Mouse (Mus musculus): Measurements from ENCODE around the gene Scaf4.
"Not testable (repeated sequence)": the region's sequence is repeated elsewhere in the genome, so short reads cannot be mapped to it uniquely, and the experiment has no call there.

Scaf4 gene

DNA sequence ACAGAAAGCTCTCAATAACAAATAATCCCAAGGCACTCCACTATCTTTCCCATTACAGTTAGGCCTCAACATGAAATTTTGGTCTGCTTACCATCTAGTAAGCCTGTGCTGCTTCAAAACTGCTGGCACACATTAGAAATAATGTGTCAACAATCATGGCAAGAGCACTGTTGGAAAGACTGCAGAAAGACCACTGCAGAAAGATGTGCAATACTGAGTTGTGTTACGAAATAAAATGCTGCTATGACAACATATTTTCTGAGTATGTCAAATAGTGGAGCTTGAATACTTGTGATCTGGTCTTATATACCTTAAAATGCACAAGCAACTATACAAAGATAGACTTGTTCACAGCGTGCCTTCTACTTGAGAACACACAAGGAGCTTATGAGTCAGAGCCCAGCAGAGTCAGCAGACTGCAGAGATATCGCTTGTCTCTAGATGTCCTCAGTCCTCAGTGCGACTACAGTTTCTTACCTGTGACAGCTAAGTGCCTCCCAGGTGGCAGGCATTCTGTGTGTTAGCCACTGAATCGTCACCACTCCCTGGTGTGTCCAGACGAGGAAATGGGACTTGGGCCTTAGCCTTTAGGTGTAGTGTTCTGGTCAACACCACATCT is 45.1 kb downstream of the Scaf4 start:
- DNase-seq (ENCODE audit: low spot score in 2 of 2) = no peak

- no peak for DNase-seq (ENCODE audit: low spot score in 2 of 2)
These were observed 49.1 kb downstream of the Scaf4 start for GRCm38 (mm10) chr16:90235188-90235587.

DNA sequence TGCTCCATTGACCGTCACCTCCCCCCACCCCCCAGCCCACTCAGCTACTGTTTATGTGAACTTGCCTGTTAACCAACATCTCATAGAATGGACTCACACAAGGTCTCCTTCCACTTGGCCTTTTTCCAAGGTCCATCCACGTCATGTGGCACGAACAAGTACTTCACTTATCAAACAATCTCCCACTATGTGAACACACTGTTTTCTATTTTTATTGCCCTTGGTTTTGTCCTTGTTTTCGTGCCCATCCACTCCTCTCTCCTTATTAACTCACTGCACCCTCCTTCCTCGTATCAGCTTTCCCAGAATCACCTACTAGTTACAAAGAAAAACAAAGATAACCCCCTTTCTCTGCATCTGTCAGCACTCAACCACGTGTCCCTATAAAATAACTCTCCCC is 49.7 kb downstream of the Scaf4 start:
- DNase-seq (ENCODE audit: low spot score in 2 of 2) = no peak

GRCm38 (mm10) chr16:90233702-90234101 is 50.6 kb downstream of the Scaf4 start:
- no peak for DNase-seq (ENCODE audit: low spot score in 2 of 2)

DNA sequence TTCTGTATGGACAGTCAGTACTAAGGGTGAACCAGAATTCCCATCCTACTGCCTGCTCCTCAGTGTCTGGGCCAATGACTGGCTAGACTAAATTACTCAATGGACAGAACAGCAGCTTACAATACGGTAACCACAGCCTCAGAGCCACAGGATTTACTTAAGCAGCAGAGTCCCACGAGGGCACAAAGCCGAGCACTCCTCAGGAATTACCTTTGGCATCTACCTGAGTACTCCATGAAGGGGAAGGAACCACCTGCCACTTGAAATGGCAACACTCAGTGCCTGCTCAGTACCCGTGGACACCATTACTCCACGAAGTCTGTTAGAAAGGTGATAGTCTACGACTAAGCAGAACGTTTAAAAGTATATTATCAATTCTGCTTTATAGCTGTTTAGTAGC is 53.0 kb downstream of the Scaf4 start:
- DNase-seq (ENCODE audit: low spot score in 2 of 2) = no peak

DNA sequence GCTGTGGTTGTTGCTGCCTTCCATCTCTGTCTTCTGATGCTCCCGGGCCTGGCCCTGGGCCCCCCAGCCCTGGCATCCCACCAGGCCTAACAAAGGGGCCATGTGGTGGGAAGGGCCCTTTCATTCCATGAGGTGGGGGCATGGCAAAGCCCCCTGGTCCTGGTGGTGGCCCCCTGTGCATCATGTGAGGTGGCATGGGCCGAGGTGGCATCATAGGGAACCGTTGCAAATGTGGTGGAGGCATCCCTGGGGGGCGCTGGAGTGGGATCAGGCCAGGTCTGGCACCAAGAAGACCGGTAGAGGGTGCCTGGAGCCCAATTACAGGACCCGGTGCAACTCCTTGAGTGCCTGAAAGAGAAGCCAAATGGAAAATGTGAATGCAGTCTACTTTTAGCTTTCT is 54.4 kb downstream of the Scaf4 start:
- DNase-seq (ENCODE audit: low spot score in 2 of 2) = no peak

DNA sequence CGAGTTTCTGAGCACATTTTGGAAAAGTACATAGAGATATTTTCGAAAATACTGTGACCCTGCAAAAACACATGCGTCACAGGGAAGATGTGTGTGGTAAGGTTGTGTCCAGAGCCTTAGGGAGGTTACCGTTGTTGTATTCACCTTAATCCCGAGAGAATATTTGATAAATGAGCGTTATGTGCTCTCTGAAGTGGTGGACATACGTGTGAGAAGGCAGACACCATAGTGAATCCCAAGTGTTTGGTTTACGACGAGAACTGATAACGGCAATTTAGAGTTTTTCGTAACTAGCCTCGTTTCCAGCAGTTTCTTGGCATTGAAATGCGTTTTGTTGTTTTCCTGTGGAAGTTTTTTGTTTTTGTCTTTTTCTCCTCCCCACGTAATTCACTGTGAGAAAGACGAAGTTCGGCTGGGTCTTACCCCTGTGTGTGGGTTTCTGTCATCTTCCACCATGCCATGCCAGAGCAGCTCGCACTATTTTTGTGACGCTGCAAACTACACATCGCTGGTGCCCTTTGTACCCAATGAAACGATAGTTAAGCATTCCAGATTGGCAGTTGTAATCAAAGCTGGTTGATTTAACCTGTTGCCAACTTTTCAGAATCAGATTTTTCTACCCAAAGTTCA is 62.7 kb downstream of the Scaf4 start:
- peak in 1 of 2 experiments; percentile 49 for DNase-seq (ENCODE audit: low spot score in 2 of 2)

- DNase-seq (ENCODE audit: low spot score in 2 of 2) = peak in 1 of 2 experiments; percentile 42
These were observed 63.3 kb downstream of the Scaf4 start for GRCm38 (mm10) chr16:90220892-90221431.

- peak; percentile 91 to 95 for DNase-seq (ENCODE audit: low spot score in 2 of 2)
These were observed 64.0 kb downstream of the Scaf4 start, which contains the start of gene Sod1 for GRCm38 (mm10) chr16:90220026-90220891. Gene Sod1 (plus strand): TSS chr16:90220754.

GRCm38 (mm10) chr16:90219445-90219844 is 64.9 kb downstream of the Scaf4 start:
- not testable (repeated sequence) for DNase-seq (ENCODE audit: low spot score in 2 of 2)

DNA sequence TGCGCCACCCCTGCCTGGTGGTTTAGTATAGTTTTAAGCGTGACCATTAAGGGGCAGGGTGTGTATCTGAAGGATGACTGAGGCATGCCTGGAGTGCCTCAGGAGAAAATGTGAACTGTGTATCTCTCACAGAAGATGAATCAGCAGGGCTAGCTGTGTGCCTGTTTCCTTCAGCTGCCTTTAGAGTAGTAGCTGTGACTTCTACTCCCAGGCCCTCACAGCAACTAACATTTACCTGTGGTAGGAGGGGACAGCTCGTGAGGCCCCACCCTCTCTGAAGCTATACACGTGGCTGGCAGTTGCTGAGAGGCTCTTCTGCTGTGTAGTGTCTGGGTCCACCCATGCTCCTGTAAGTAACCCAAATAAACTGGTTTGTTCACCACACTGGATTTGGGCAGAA is 66.4 kb downstream of the Scaf4 start:
- no peak for DNase-seq (ENCODE audit: low spot score in 2 of 2)

DNA sequence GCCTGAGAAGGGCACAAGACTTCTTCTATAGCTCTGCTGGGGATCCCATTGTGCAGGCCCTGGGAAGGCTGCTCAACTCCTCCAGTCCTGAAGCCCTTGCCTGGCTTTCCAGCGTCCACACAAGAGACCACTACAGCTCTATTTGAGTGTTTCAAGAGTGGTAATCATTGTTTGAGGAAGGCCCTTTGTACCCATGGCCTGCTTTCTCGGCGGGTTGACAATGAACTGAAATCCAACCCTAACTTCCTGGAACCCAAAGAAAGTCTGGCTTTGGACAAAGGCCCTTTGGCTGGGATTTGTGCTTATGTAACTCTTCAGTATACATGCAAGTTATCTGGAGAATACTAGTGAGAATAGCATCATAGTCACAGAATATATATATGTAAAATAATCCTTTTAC is 66.9 kb downstream of the Scaf4 start:
- DNase-seq (ENCODE audit: low spot score in 2 of 2) = no peak

DNA sequence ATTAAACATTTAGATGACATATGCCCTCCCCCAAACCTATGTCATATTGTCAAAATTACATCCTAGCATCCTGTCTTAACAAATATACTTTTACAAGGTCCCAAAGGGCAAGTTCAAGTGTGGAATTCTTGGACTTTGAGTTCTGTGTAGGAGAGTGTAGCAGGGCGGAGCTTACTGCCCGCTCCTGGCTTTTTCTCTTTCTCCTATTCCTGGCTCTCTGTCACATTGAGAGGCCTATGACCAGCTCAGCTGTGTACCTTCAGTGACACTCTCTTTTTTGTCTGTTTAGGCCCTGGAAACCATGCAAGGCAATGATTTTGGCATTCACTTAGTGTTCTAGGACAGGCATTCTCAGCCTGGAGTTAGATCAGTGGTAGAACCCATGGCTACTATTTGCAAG is 67.9 kb downstream of the Scaf4 start:
- no peak for DNase-seq (ENCODE audit: low spot score in 2 of 2)

GRCm38 (mm10) chr16:90215879-90216278 is 68.4 kb downstream of the Scaf4 start:
- DNase-seq (ENCODE audit: low spot score in 2 of 2) = not testable (repeated sequence)

GRCm38 (mm10) chr16:90214731-90215565 is 69.4 kb downstream of the Scaf4 start:
- no peak for DNase-seq (ENCODE audit: low spot score in 2 of 2)

GRCm38 (mm10) chr16:90213477-90214339 is 70.6 kb downstream of the Scaf4 start:
- DNase-seq (ENCODE audit: low spot score in 2 of 2) = no peak

GRCm38 (mm10) chr16:90211767-90212166 is 72.5 kb downstream of the Scaf4 start:
- no peak for DNase-seq (ENCODE audit: low spot score in 2 of 2)

DNA sequence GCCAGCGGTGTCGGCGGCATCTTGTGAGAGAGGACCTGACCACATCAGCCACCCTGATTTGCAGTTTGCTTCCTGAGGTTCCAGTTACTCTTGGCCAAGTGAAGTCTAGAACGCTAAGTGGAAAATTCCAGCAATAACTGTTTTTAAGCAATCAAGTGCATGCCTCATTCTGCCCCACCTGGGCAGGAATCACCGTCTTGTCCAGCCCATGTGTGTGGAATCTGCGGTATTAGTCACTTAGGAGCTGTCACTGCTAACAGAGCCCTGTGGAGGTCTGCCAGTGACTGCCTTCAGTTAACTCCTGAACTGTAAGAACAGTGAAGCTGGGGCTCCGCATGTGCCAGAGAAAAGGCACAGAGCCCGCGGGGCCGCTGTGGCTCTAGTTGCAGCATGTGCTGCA is 73.6 kb downstream of the Scaf4 start:
- no peak for DNase-seq (ENCODE audit: low spot score in 2 of 2)

GRCm38 (mm10) chr16:90208996-90209395 is 75.3 kb downstream of the Scaf4 start:
- DNase-seq (ENCODE audit: low spot score in 2 of 2) = no peak

DNA sequence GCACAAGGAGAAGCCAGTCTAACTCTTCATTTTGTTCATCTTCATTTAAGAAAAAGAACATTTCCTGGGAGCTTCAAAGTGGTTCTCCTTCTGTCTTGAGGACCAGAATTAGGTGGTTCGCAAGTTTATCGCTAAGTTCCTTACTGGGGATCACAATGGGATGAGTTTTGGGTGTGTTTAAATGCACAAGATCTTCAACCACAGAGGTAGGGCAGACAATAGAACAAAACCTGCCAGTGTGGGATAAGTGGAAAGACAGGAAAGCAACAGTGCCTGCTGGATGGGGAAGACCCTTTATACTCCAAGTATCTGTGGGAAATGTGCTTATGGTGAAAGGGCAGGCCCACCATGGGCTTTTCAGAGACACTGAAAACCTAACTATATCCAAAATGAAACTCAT is 79.4 kb downstream of the Scaf4 start:
- no peak for DNase-seq (ENCODE audit: low spot score in 2 of 2)

Data from right cerebral cortex, adult 2 months (tissue).